Mouse (Mus musculus) T-helper 17 cell (primary cell): ENCODE measurements around the gene Vps4b.
"Not testable (repeated sequence)": the region's sequence is repeated elsewhere in the genome, so short reads cannot be mapped to it uniquely, and the experiment has no call there.

Experiments
- in situ Hi-C, 2 experiments: fragments of 300-600 bp; cut with MboI, MseI; formaldehyde crosslinking; loops; 1 replicate in 1 of 2; 2 replicates in 1 of 2; pipeline ENCODE4 v1.15.1; 2025; ENCODE audit warnings: high pct_unique_total_duplicates in 2 of 2

Gene Vps4b

GRCm38 (mm10) chr1:106758734-106759571 is 37.6 kb downstream of the Vps4b start:
- in situ Hi-C loops, result loop anchor here in 1 of 2 experiments (5.0 kb wide), 1 partner anchor 38 kb away; the partner anchor contains the start of gene Vps4b

GRCm38 (mm10) chr1:106756633-106757032 is 39.9 kb downstream of the Vps4b start:
- in situ Hi-C loops, result loop anchor here in 1 of 2 experiments (5.0 kb wide), 1 partner anchor 41 kb away; the partner anchor contains the start of gene Vps4b

DNA sequence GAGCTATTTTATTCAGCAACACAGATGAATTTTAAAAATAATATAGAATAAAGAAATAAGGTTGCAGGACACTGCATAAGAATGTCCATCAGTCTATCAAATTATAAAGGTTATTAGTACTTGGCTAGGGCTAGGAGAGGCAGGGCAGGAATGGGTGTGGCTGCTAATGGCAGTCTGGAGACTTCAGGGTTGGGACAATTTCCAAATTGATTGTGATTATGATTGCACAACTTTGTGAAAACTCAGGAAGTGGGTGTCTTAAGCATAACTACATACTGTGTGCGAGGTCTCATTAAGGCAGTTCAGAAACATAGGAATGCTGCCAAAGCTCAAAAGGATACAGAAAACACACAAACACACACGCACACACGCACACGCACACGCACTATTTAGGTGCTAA is 44.5 kb downstream of the Vps4b start:
- in situ Hi-C loops, result no loop called here

DNA sequence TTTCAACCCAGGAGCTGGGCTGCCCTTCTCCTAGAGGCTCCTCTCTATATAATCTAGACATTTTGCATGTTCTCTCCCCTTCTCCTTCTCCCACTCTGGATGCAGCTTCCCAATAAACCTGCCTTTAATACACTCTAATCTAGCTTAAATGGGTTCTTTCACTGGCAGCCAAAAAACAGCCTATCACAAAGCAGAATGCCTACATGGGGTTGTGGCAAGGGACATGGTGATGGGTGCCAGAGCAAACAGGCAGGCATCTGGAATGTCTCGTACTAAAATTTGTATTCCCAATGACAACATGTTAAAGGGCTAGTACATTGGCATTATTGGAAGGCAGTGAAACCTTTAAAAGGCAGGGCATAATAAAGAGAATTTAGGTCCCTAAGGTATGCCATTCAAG is 45.9 kb downstream of the Vps4b start:
- in situ Hi-C loops, result no loop called here

DNA sequence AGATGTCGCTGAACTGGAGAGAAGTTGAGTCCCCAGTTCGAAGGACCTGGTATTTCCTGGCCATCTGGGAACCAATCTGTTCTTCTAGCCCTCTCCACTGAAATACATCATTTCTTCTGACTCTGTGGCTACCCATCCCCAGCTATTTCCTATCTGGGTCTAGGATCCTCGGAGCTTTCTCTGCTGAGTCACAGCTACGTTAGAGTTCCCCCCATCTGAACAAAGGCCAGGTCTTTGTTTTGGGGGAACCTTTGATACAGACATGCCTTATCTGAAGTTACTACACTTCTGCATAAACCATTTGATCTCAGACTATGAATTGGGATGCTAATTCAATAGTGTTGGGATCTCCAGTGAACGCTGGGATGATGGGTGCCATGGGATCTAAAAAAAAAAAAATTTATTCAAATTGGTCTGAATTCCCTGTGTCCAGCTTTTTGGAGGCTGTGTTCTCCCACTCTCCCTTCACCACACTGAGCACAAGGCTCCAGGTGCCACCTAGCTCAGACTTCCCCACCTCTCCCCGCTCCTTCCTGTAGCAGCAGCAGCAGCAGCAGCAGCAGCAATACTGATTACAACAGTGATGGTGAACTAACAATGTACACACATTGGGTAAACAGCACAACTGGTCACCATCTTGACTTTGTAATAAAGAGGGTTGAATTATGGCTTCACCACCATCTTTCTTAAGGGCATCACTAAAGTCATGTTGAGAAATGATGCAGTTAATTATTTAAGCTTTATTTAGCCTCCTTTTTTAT is 47.8 kb downstream of the Vps4b start:
- in situ Hi-C loops, result loop anchor here (5.0 to 25.0 kb wide), 3 partner anchors 586 to 1201 kb away; partner anchors contain the start of gene Phlpp1 (in 2 of the 2)

- in situ Hi-C loops, result loop anchor here (25.0 kb wide), 2 partner anchors 581 to 856 kb away; partner anchors contain the start of gene Phlpp1 (in 2 of the 2)
These were observed 53.5 kb downstream of the Vps4b start for GRCm38 (mm10) chr1:106742980-106743379.

- in situ Hi-C loops, result loop anchor here (25.0 kb wide), 2 partner anchors 578 to 853 kb away; partner anchors contain the start of gene Phlpp1 (in 2 of the 2)
These were observed 55.8 kb downstream of the Vps4b start for GRCm38 (mm10) chr1:106740735-106741134.

GRCm38 (mm10) chr1:106739810-106740209 is 56.7 kb downstream of the Vps4b start:
- in situ Hi-C loops, result loop anchor here (5.0 to 25.0 kb wide), 3 partner anchors 313 to 853 kb away; partner anchors contain the start of gene Phlpp1 (in 2 of the 2)

DNA sequence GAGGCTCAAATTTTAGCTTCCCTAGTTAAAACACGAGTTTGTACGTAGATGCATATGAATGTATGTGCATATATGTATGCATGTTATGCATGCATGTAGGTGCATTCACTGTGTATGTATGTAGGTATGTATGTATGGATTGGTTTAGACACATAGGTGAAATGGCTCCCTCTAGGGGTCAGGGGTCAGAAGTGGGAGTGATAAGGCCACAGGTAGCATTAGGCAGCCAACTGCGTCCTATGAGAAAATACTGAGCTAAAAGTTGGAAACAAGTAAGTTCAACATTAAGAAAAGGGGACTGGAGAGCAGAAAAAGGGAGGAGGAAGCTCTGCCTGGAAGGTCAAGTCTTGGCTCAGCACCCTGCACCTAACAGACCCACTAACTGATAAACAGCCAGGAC is 58.4 kb downstream of the Vps4b start:
- in situ Hi-C loops, result loop anchor here (5.0 to 25.0 kb wide), 3 partner anchors 311 to 851 kb away; partner anchors contain the start of gene Phlpp1 (in 2 of the 2)

DNA sequence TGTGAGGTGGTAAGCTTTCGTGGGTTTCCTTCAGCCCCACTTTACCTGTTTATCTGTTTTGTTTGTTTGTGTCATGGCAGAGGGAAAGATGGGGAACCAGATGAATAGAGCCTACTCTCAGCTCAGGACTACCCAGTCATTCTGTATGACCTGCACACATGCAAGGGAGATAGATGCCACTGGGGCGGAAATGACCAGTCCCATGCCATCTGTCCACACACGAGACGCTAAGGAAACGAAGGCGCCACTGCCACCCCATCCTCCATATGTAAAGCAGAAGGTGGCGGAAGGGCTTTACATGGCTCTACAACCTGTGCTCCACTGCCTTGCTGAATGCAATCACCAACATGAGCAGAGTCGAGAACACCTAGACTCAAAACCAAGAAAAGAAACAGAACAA is 60.3 kb downstream of the Vps4b start:
- in situ Hi-C loops, result loop anchor here (5.0 to 25.0 kb wide), 3 partner anchors 309 to 849 kb away; partner anchors contain the start of gene Phlpp1 (in 2 of the 2)

GRCm38 (mm10) chr1:106735586-106735985 is 60.9 kb downstream of the Vps4b start:
- in situ Hi-C loops, result loop anchor here (5.0 to 25.0 kb wide), 3 partner anchors 308 to 848 kb away; partner anchors contain the start of gene Phlpp1 (in 2 of the 2)

GRCm38 (mm10) chr1:106722061-106722460 is 74.5 kb downstream of the Vps4b start:
- in situ Hi-C loops, result loop anchor here in 1 of 2 experiments (10.0 kb wide), 1 partner anchor 647 kb away; no protein-coding TSS in a partner anchor

- in situ Hi-C loops, result not testable (repeated sequence)
These were observed 78.8 kb downstream of the Vps4b start for GRCm38 (mm10) chr1:106717736-106718135.

- in situ Hi-C loops, result no loop called here
These were observed 79.4 kb downstream of the Vps4b start for GRCm38 (mm10) chr1:106717071-106717601.

GRCm38 (mm10) chr1:106716141-106716540 is 80.4 kb downstream of the Vps4b start:
- in situ Hi-C loops, result no loop called here

GRCm38 (mm10) chr1:106715111-106716083 is 81.1 kb downstream of the Vps4b start:
- in situ Hi-C loops, result no loop called here

DNA sequence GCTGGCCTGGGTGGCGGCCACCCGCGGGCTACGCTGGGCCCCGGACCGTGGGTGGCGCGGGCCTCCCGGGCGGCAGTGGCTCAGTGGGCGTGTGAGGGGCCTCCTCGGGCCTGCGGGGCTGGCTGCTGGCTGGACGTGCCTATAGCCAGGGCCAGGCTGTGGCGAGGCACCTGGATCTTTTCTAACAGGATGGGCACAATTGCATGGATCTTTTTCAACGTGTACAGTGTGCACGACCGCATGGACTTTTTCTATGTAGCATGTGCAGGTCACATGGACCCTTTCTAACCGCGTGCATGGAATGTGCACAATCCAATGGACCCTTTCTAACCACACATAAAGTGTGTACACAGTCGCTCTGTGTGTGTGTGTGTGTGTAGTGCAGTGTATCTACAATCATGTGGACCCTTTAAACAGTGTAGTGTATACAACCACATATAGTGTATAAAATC is 82.0 kb downstream of the Vps4b start:
- in situ Hi-C loops, result loop anchor here (5.0 kb wide), 4 partner anchors 57 to 202 kb away; no protein-coding TSS in a partner anchor
